In genomic region chr19:24428011-24428410, GRCm38 (mm10) we compare ENCODE assay signal across 23 mouse cellular contexts.
"Had no signal": no experiment of that assay in that cellular context is flagged by ENCODE, and none has a peak within 500 bp of the region (broad histone marks: within the 10 kb centered on the region; RNA-seq: fewer than 3 reads in every experiment).

No protein-coding gene starts in this region.

- H3K27ac ChIP-seq: hindbrain, embryonic 13.5 days; hindbrain, embryonic 15.5 days; hindbrain, postnatal 0 days; kidney, embryonic 15.5 days; kidney, postnatal 0 days; limb, embryonic 13.5 days; limb, embryonic 15.5 days; liver, embryonic 12.5 days; liver, embryonic 14.5 days had no signal

- H3K4me3 ChIP-seq: heart, embryonic 12.5 days; hindbrain, embryonic 13.5 days; hindbrain, embryonic 15.5 days; kidney, embryonic 15.5 days; limb, embryonic 13.5 days; limb, embryonic 15.5 days; liver, embryonic 12.5 days had no signal

- DNase-seq: gastrocnemius, postnatal 14 days; gastrocnemius, postnatal 36 days; heart, adult 18-20 months; heart, postnatal 10 days; heart, postnatal 36 days; kidney, adult 11 months; kidney, adult 2 months; kidney, adult 9 months; kidney, postnatal 14 days; kidney, postnatal 36 days; layer of hippocampus, adult 9-11 months; layer of hippocampus, postnatal 36 days; left cerebral cortex, postnatal 4 days had no signal

- ATAC-seq: hindbrain, postnatal 0 days; liver, embryonic 12.5 days had no signal

- H3K9ac ChIP-seq: heart, embryonic 12.5 days; hindbrain, embryonic 13.5 days; hindbrain, embryonic 15.5 days; kidney, embryonic 15.5 days; limb, embryonic 13.5 days; limb, embryonic 15.5 days; liver, embryonic 12.5 days; liver, embryonic 14.5 days had no signal

- H3K4me1 ChIP-seq: hindbrain, embryonic 13.5 days; hindbrain, embryonic 15.5 days; kidney, embryonic 15.5 days; liver, embryonic 12.5 days had no signal

- H3K36me3 ChIP-seq: heart, embryonic 12.5 days; hindbrain, embryonic 13.5 days; hindbrain, embryonic 15.5 days; kidney, embryonic 15.5 days; limb, embryonic 13.5 days; limb, embryonic 15.5 days; liver, embryonic 12.5 days had no signal

- H3K9me3 ChIP-seq: heart, embryonic 12.5 days; hindbrain, embryonic 13.5 days; hindbrain, embryonic 15.5 days; kidney, embryonic 15.5 days; limb, embryonic 13.5 days; limb, embryonic 15.5 days; liver, embryonic 12.5 days had no signal

- H3K27me3 ChIP-seq: heart, embryonic 12.5 days; hindbrain, embryonic 13.5 days; hindbrain, embryonic 15.5 days; kidney, embryonic 15.5 days; limb, embryonic 13.5 days; limb, embryonic 15.5 days; liver, embryonic 12.5 days had no signal

- H3K4me2 ChIP-seq: heart, embryonic 12.5 days; hindbrain, embryonic 13.5 days; hindbrain, embryonic 15.5 days; kidney, embryonic 15.5 days; limb, embryonic 13.5 days; limb, embryonic 15.5 days; liver, embryonic 12.5 days had no signal
